Mouse (Mus musculus) embryonic facial prominence, embryonic 12.5 days (tissue): ENCODE data around the gene Mef2d. TPM values are rescaled to one million over a fixed set of nuclear protein-coding genes. Genes with fewer than 3 reads are reported as not detected.

Source experiments
- ATAC-seq: fragments of 200-750 bp; cut with Nextera tagmentation; 2 replicates; pipeline ENCODE4 v1.8.0; 2017; ENCODE audit not compliant: insufficient number of reproducible peaks, insufficient read depth, low FRiP score, low TSS enrichment
- H3K27ac ChIP-seq: fragments of 300-500 bp; sonication (generic); 2 replicates; pipeline ENCODE4 v1.5.1; 2016; ENCODE audit warnings: mild to moderate bottlenecking
- H3K27me3 ChIP-seq: fragments of 300-500 bp; sonication (generic); 2 replicates; pipeline ENCODE4 v1.6.1; 2016; ENCODE audit warnings: mild to moderate bottlenecking, moderate library complexity
- H3K36me3 ChIP-seq: fragments of 300-500 bp; sonication (generic); 2 replicates; pipeline ENCODE4 v1.6.1; 2016; ENCODE audit warnings: mild to moderate bottlenecking
- H3K4me1 ChIP-seq: fragments of 300-500 bp; sonication (generic); 2 replicates; pipeline ENCODE4 v1.6.1; 2016
- H3K4me2 ChIP-seq: fragments of 300-500 bp; sonication (generic); replicated peaks from 2 replicates; pipeline ENCODE4 v1.6.1; 2016; ENCODE audit warnings: mild to moderate bottlenecking, moderate library complexity
- H3K4me3 ChIP-seq: fragments of 300-500 bp; sonication (generic); 2 replicates; pipeline ENCODE4 v1.5.1; 2016; ENCODE audit warnings: mild to moderate bottlenecking
- H3K9ac ChIP-seq: fragments of 300-500 bp; sonication (generic); 2 replicates; pipeline ENCODE4 v1.6.1; 2016; ENCODE audit warnings: mild to moderate bottlenecking, moderate library complexity
- H3K9me3 ChIP-seq: fragments of 300-500 bp; sonication (generic); 2 replicates; pipeline ENCODE4 v1.6.1; 2016; ENCODE audit warnings: mild to moderate bottlenecking, moderate library complexity
- WGBS: fragments of 180-500 bp; shearing (Covaris S2); methylation state at CpG from one replicate; pipeline ENCODE4 v1.1.7; 2016; 5-methylcytosine and 5-hydroxymethylcytosine counted together
- polyA plus RNA-seq: library from polyadenylated mRNA; unstranded; fragments of >200 nt; fragmentation: Nextera tagmentation; extraction: Ambion mirVana; gene quantifications from 2 replicates; pipeline ENCODE4 v1.2.1, GENCODE M21; 2016

Gene Mef2d
- polyA plus RNA-seq, 1 experiment from 2014 or later = 17.7 TPM

DNA sequence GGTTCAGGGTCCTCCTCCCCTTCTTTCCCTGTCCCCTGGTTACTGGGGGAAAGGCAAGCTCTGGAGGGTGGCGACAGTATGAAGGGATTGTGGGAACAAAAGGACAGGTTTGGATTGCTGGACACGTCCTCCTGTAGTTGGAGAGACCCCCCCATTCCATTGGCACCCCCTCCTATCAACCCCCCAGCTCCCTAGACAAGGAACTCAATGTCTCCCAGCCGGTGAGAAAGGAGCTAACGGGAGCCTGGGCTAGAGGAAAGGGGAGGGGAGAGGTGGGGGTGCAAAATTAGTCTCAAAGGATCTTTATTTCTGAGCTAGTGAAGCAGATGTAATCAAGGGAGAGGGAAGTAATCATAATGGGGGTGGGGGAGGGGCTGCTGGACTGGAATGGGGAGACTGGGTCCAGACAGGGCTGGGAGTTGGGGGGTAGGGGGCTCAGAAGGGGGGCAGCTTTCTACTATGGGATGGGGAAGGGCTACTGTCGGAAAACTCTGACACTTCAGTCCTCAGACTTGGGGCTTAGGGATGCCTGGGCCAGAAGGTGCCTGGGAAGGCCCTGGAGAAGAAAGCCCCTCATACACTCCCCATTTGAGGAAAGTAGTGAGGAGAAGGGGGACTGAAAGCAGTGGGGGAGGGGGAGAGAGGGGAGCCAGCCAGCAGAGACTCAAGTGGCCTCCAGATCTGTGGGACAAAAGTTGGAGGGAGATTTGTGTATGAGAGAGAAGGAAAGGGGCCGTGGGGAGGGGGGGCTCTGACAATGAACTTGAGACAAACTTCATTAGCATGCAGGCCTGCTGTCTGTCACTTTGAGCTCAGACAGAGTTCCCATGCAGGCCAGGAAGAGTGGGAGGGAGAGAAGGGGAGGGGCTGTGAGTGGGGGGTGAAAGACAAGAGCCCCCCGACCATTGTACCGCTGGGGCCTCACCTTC, 63.7 kb downstream of the Mef2d start:
- WGBS = 3% methylated on average over 8 of the region's 8 CpGs
- H3K4me3 ChIP-seq = no peak overlapping the region
- no peak overlapping the region for H3K27ac ChIP-seq
- H3K36me3 ChIP-seq = no peaks in the 10 kb centered on the region
- no peak overlapping the region for H3K9ac ChIP-seq
- peaks cover 98% of the 10 kb centered on the region for H3K27me3 ChIP-seq
- H3K4me1 ChIP-seq = 0 out of 2 replicates have a peak, but pooled peaks cover 4% of the 10 kb centered on the region
- no peak overlapping the region for H3K4me2 ChIP-seq
- no peaks in the 10 kb centered on the region for H3K9me3 ChIP-seq
- ATAC-seq = no peak; the same call in 1 of the 2 replicates

GRCm38 (mm10) chr3:88206500-88206899, 64.3 kb downstream of the Mef2d start:
- Histone ChIP-seq H3K36me3 (no peaks in the 10 kb centered on the region), H3K27ac (no peak overlapping the region), H3K4me3 (no peak overlapping the region), H3K4me1 (0 out of 2 replicates have a peak, but pooled peaks cover 3% of the 10 kb centered on the region), H3K9ac (no peak overlapping the region), H3K27me3 (peaks cover 98% of the 10 kb centered on the region), H3K4me2 (no peak overlapping the region), H3K9me3 (no peaks in the 10 kb centered on the region)
- WGBS = 3% methylated on average over 3 of the region's 3 CpGs
- no peak for ATAC-seq

GRCm38 (mm10) chr3:88206901-88207371, 64.8 kb downstream of the Mef2d start:
- WGBS = under 1% methylated on average over 14 of the region's 14 CpGs
- ATAC-seq = no peak
- peaks cover 98% of the 10 kb centered on the region for H3K27me3 ChIP-seq
- 0 out of 2 replicates have a peak, but pooled peaks cover 3% of the 10 kb centered on the region for H3K4me1 ChIP-seq
- H3K4me3 ChIP-seq = no peak overlapping the region
- H3K9ac ChIP-seq = no peak overlapping the region
- no peak overlapping the region for H3K4me2 ChIP-seq
- H3K9me3 ChIP-seq = no peaks in the 10 kb centered on the region
- no peak overlapping the region for H3K27ac ChIP-seq
- no peaks in the 10 kb centered on the region for H3K36me3 ChIP-seq

DNA sequence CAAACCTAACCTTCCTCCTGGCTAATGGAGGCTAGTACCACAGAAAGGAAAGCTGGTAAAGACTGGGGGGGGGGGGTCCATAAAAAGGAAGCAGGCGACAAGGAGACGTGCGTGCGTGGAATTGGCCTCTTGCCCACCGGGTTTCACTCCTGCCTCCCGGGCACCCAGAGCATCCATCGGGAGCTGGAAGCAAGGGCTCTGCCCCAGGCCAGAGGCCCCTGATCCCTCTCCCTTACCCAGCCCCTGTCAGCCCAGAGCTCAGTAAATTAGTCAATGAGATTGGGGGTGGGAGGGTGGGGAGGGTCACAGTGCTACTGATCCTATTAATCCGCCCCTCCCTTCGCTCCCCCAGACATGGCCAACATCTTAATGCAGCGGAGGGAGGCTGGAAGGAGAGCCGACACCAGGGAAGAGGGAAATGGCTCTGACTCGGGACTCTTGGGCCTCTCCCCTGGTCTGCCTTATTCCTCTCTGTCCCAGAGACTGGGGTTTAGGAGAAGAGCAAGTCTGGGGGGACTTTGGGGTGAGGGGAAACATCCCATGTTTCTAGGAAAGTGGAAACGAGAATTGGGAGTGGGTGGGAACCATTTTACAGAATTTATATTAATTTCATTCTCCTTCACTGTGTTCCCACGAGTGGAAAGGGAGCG, 65.4 kb downstream of the Mef2d start:
- Histone ChIP-seq H3K4me2 (no peak overlapping the region), H3K36me3 (no peaks in the 10 kb centered on the region), H3K4me1 (0 out of 2 replicates have a peak, but pooled peaks cover 3% of the 10 kb centered on the region), H3K27ac (0 out of 2 replicates have a peak overlapping the region, but pooled peaks have one; percentile 2), H3K9me3 (no peaks in the 10 kb centered on the region), H3K27me3 (peaks cover 98% of the 10 kb centered on the region), H3K4me3 (no peak overlapping the region), H3K9ac (no peak overlapping the region)
- ATAC-seq = no peak
- WGBS = 1% methylated on average over 15 of the region's 15 CpGs

DNA sequence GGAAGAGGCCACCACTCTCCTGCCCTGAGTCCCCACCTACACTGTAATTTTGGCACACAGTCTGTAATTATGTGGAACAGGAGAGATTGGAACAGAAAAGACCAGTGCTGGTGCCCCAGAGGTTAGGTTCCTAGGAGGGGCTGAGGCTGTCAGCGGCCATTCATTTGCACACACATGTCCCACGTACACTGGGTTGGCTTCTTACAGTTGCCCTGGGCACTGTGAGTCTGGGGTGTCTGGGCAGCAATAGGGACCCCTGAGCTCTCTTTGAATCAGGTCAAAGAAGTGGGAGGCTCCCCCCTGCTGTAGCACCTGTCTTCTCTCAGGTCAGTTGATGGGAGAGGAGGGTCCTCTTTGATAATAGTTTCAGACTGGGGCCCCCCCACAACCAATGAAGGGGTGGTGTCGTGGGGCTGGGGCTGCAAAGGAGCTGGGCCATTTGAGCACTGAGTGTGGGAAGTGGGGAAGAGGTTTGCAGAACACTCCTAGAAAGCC, 66.1 kb downstream of the Mef2d start:
- H3K27me3 ChIP-seq = peaks cover 98% of the 10 kb centered on the region

GRCm38 (mm10) chr3:88209306-88209705, 67.1 kb downstream of the Mef2d start:
- Histone ChIP-seq H3K9ac (no peak overlapping the region), H3K4me2 (no peak overlapping the region), H3K9me3 (no peaks in the 10 kb centered on the region), H3K27me3 (peaks cover 98% of the 10 kb centered on the region), H3K4me3 (0 out of 2 replicates have a peak overlapping the region, but pooled peaks have one; percentile 0), H3K4me1 (0 out of 2 replicates have a peak, but pooled peaks cover 3% of the 10 kb centered on the region), H3K36me3 (no peaks in the 10 kb centered on the region), H3K27ac (no peak overlapping the region)
- ATAC-seq = no peak
- WGBS = 2% methylated on average over 6 of the region's 6 CpGs

More for the DNA sequence above, 66.1 kb downstream of the Mef2d start:
- WGBS = 3% methylated on average over 3 of the region's 3 CpGs
- no peak overlapping the region for H3K27ac ChIP-seq
- H3K9me3 ChIP-seq = no peaks in the 10 kb centered on the region
- no peak overlapping the region for H3K4me3 ChIP-seq
- H3K36me3 ChIP-seq = no peaks in the 10 kb centered on the region
- no peak overlapping the region for H3K4me2 ChIP-seq
- H3K4me1 ChIP-seq = 0 out of 2 replicates have a peak, but pooled peaks cover 3% of the 10 kb centered on the region
- ATAC-seq = no peak
- no peak overlapping the region for H3K9ac ChIP-seq

DNA sequence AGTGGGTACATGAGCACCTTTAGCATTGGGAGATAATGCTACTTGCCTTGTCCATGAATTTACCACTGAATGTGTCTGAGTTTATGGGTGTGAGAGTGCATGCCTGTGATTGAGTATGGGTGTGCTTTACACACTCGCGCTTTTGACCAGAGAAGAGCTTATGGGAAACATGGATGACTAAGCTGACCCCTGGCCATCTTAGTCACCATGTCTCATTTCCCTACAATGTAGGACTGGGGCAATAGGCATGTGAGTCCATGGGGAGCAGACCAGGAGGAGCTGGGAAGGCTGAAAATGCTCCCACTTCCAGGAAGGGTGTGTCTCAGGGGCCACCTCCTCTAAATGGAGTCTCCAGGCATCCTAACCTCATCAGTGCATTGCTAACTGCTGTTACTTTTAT, 67.9 kb downstream of the Mef2d start:
- no peak for ATAC-seq
- H3K9me3 ChIP-seq = no peaks in the 10 kb centered on the region
- WGBS = 23% methylated on average over 2 of the region's 2 CpGs
- no peaks in the 10 kb centered on the region for H3K36me3 ChIP-seq
- H3K27ac ChIP-seq = no peak overlapping the region
- no peak overlapping the region for H3K9ac ChIP-seq
- no peak overlapping the region for H3K4me2 ChIP-seq
- no peak overlapping the region for H3K4me3 ChIP-seq
- peaks cover 98% of the 10 kb centered on the region for H3K27me3 ChIP-seq
- H3K4me1 ChIP-seq = 0 out of 2 replicates have a peak, but pooled peaks cover 3% of the 10 kb centered on the region

GRCm38 (mm10) chr3:88210918-88211317, 68.7 kb downstream of the Mef2d start:
- ATAC-seq = no peak
- no peak overlapping the region for H3K27ac ChIP-seq
- H3K4me1 ChIP-seq = no peaks in the 10 kb centered on the region

DNA sequence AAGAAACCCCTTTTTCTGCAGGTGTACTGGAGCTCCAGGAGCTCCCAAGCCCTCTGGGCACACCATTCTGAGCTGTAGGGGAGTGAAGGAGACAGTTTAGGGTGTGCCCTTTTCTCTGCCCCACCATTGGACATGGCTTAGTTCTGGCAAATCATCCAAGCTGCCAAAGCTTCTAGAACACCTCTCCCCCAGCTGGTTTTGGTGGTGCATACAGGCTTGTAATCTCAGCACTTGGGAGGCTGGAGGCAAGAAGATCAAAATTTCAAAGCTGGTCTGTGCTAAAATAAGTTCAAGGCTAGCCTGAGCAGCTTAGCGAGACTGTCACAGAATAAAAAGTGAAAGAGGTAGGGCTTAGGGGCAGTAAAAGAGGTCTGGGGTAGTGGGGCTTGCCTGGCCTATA, 70.2 kb downstream of the Mef2d start:
- Histone ChIP-seq H3K27me3 (peaks cover 98% of the 10 kb centered on the region), H3K36me3 (no peaks in the 10 kb centered on the region), H3K9me3 (no peaks in the 10 kb centered on the region), H3K9ac (no peak overlapping the region), H3K4me1 (no peaks in the 10 kb centered on the region), H3K4me2 (no peak overlapping the region), H3K27ac (no peak overlapping the region), H3K4me3 (no peak overlapping the region)
- ATAC-seq = no peak
- 4% methylated on average over 1 of the region's 1 CpGs for WGBS

More at GRCm38 (mm10) chr3:88210918-88211317, 68.7 kb downstream of the Mef2d start:
- H3K4me2 ChIP-seq = no peak overlapping the region
- H3K4me3 ChIP-seq = no peak overlapping the region
- H3K9ac ChIP-seq = no peak overlapping the region
- H3K36me3 ChIP-seq = no peaks in the 10 kb centered on the region
- 9% methylated on average over 2 of the region's 2 CpGs for WGBS
- H3K27me3 ChIP-seq = peaks cover 98% of the 10 kb centered on the region
- H3K9me3 ChIP-seq = no peaks in the 10 kb centered on the region

DNA sequence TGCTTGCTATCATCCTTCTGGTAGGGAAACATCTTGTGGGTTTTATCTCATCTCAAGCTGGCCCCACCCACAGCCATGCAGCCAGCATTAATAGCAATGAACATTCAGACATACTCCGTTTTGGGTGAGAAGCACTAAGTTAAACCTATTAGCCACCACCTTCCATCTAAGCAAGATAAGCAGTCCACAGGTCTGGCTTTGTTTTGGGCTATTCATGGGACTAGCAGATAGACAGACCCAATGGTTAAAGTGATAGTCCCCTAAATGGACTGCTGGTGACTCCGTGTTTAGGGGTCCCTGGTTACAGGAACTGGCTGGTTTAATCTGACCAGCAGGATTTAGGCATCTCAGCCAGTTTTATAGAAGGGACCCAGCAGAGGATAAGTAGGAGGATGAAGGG, 70.8 kb downstream of the Mef2d start:
- Histone ChIP-seq H3K4me3 (no peak overlapping the region), H3K9ac (no peak overlapping the region), H3K27me3 (peaks cover 98% of the 10 kb centered on the region), H3K36me3 (no peaks in the 10 kb centered on the region), H3K4me2 (no peak overlapping the region), H3K27ac (no peak overlapping the region), H3K9me3 (no peaks in the 10 kb centered on the region), H3K4me1 (no peaks in the 10 kb centered on the region)
- WGBS = 6% methylated on average over 2 of the region's 2 CpGs
- no peak for ATAC-seq

DNA sequence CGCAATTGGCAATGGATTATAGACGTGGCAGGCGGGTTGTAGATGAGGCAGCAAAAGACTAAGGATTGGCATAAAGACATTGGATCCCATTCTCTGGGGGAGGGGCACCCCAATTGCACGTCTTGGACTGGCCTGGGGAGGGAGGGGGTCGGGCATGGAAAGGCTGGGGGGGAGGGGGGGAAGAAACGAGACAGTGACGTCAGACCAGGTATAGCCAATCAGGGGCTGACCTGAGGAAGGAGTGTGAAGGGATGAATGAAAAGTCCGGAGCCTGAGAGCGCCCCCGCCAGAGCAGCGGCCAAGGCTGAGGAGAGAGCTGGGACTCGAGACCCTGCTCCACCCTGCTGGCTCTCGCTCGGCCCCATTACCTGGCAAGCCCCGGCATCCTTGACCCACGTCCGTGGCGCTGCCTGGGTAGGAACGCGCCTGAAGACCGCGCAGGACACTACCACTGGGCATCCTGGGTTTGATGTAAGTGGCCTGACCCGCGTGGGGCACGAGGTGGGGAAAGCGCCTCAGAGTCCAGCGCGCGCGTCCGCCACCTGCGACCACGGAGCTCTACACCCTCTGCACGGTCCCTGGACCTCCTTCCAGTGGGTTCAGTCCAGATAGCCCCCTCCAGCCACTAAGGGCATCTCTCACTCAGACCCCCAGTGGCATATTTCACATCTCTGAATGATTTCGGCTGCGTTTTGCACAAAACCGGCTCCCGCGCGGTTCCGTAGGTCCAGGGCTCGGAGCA, 72.2 kb downstream of the Mef2d start:
- peak overlapping the region; percentile 19; the same call in 1 of the 2 replicates for H3K4me2 ChIP-seq

More for the DNA sequence above, 72.2 kb downstream of the Mef2d start:
- no peaks in the 10 kb centered on the region for H3K4me1 ChIP-seq
- no peak overlapping the region; the same call in 1 of the 2 replicates for H3K4me3 ChIP-seq
- H3K36me3 ChIP-seq = no peaks in the 10 kb centered on the region
- H3K9me3 ChIP-seq = no peaks in the 10 kb centered on the region
- H3K27ac ChIP-seq = no peak overlapping the region
- no peak for ATAC-seq
- H3K9ac ChIP-seq = no peak overlapping the region
- 2% methylated on average over 42 of the region's 42 CpGs for WGBS
- H3K27me3 ChIP-seq = peaks cover 99% of the 10 kb centered on the region
